Mouse (Mus musculus): Measurements from ENCODE around the gene Mcat.

- TF ChIP-seq CTCF (IDR thresholded peaks at IDR 0.05; ENCODE audit: control insufficient read depth, insufficient read depth, low read length) (peak; percentile 48), POLR2A (IDR thresholded peaks at IDR 0.05; ENCODE audit: borderline replicate concordance, control insufficient read depth, low read depth, low read length) (no peak)
Observed at GRCm38 (mm10) chr15:83531961-83532469, 31.6 kb downstream of the Mcat start.

All from bone marrow, adult 2 months (tissue).